19 mouse cellular contexts compared by ENCODE assay signal in the genomic region with DNA sequence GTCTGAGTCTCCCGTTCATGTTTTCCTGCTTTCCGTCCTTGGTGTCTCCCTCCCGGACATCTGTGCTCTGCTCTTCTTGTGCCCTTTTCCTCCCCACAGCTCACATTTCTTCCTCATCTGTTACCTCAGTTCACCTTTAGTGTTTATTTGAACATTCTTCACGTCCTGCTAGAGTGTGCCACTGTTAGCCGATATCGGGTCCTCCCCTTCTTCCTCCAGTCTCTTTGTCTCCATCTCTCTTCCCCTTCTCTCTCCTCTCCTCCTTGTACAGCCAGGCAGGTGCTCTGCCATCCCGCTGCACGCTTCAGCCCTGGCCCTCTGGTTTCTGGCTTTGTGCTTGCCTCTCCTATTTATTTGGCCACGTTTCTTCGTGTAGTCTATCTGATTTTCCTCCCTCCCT. TPM values are rescaled to one million over a fixed set of nuclear protein-coding genes. Genes with fewer than 3 reads are reported as not detected.
DNase-seq lines count a peak whose midpoint lies in the region; ATAC-seq and TF ChIP-seq lines count a peak whose summit lies in the region.
"Had no signal": no experiment of that assay in that cellular context is flagged by ENCODE, and none has a peak within 500 bp of the region (broad histone marks: within the 10 kb centered on the region; RNA-seq: fewer than 3 reads in every experiment).

No protein-coding gene starts in this region.

- peak overlapping the region; percentile 40 for H3K4me2 ChIP-seq in heart, embryonic 14.5 days (ENCODE audit: low read length)
- H3K4me2 ChIP-seq in kidney, embryonic 16.5 days (replicated peaks; ENCODE audit: low read depth, low read length), result peak overlapping the region; percentile 39
- H3K4me2 ChIP-seq: embryonic facial prominence, embryonic 13.5 days; limb, embryonic 12.5 days; midbrain, embryonic 13.5 days had no signal

- no peak overlapping the region for H3K4me3 ChIP-seq in heart, embryonic 14.5 days (ENCODE audit: control insufficient read depth in 1 of 2, insufficient read depth in 1 of 2, low read depth in 1 of 2, low read length in 2 of 2)
- H3K4me3 ChIP-seq in kidney, embryonic 16.5 days (ENCODE audit: low read length), result no peak overlapping the region
- H3K4me3 ChIP-seq in ES-E14 (ENCODE audit: insufficient read depth in 1 of 2, low read depth in 1 of 2, low read length in 2 of 2, poor library complexity in 1 of 2, severe bottlenecking in 1 of 2), result no peak overlapping the region
- H3K4me3 ChIP-seq: embryonic facial prominence, embryonic 13.5 days; forebrain, embryonic 10.5 days; left cerebral cortex, adult 2 months; limb, embryonic 12.5 days; midbrain, embryonic 13.5 days; myocyte had no signal

- intact Hi-C loops in heart, postnatal 10 days (cut with DNase I), result no loop called here
- intact Hi-C loops in left cerebral cortex, postnatal 4 days (cut with DNase I), result no loop called here

- H3K9ac ChIP-seq in heart, embryonic 14.5 days (ENCODE audit: low read length), result peak overlapping the region; percentile 51
- no peak overlapping the region; the same call in none of the 2 replicates for H3K9ac ChIP-seq in kidney, embryonic 16.5 days (replicated peaks; ENCODE audit: low read length)
- H3K9ac ChIP-seq in ES-E14 (ENCODE audit: insufficient read depth, low read depth, low read length, poor library complexity, severe bottlenecking), result peak overlapping the region; percentile 18; the same call in 1 of the 2 replicates
- H3K9ac ChIP-seq: embryonic facial prominence, embryonic 13.5 days; limb, embryonic 12.5 days; midbrain, embryonic 13.5 days had no signal

- in situ Hi-C loops in ES-E14 (cut with MboI; ENCODE audit: low sequenced_read_pairs in 2 of 2, unreplicated experiment in 2 of 2), result no loop called here

- H3K27me3 ChIP-seq in heart, embryonic 14.5 days (ENCODE audit: control insufficient read depth, insufficient read depth, low read length), result no peaks in the 10 kb centered on the region
- H3K27me3 ChIP-seq in kidney, embryonic 16.5 days (ENCODE audit: insufficient read depth, low read length), result no peaks in the 10 kb centered on the region
- H3K27me3 ChIP-seq: embryonic facial prominence, embryonic 13.5 days; limb, embryonic 12.5 days; midbrain, embryonic 13.5 days had no signal

- WGBS in heart, embryonic 14.5 days, result 18% methylated on average over 10 of the region's 10 CpGs
- WGBS in kidney, embryonic 16.5 days, result 15% methylated on average over 10 of the region's 10 CpGs

- H3K36me3 ChIP-seq in heart, embryonic 14.5 days (ENCODE audit: control insufficient read depth, insufficient read depth, low read length), result no peaks in the 10 kb centered on the region
- peaks cover 16% of the 10 kb centered on the region; the same call in 1 of the 2 replicates for H3K36me3 ChIP-seq in kidney, embryonic 16.5 days (ENCODE audit: insufficient read depth, low read length)
- no peaks in the 10 kb centered on the region; the same call in 1 of the 2 replicates for H3K36me3 ChIP-seq in ES-E14 (ENCODE audit: control insufficient read depth, insufficient read depth, low read length, poor library complexity, severe bottlenecking)
- H3K36me3 ChIP-seq: embryonic facial prominence, embryonic 13.5 days; forebrain, embryonic 10.5 days; limb, embryonic 12.5 days; midbrain, embryonic 13.5 days had no signal

- H3K9me3 ChIP-seq in heart, embryonic 14.5 days (ENCODE audit: control insufficient read depth, low read length), result peaks cover 8% of the 10 kb centered on the region
- peaks cover 9% of the 10 kb centered on the region for H3K9me3 ChIP-seq in kidney, embryonic 16.5 days (ENCODE audit: low read length)
- H3K9me3 ChIP-seq in ES-E14 (ENCODE audit: control insufficient read depth, insufficient read depth, low read depth, low read length), result no peaks in the 10 kb centered on the region
- H3K9me3 ChIP-seq: embryonic facial prominence, embryonic 13.5 days had no signal

- no peak for ATAC-seq in heart, embryonic 14.5 days (ENCODE audit: insufficient number of reproducible peaks, insufficient read depth, low FRiP score, low read depth)
- ATAC-seq in kidney, embryonic 16.5 days (ENCODE audit: low FRiP score, low TSS enrichment), result peak; percentile 44; the same call in 1 of the 2 replicates
- ATAC-seq in common myeloid progenitor, adult 5-6 weeks (replicated peaks; ENCODE audit: low read depth, poor library complexity, severe bottlenecking), result 0 out of 2 replicates have a peak, but pooled peaks have one; percentile 23
- ATAC-seq: midbrain, embryonic 13.5 days had no signal

- H3K27ac ChIP-seq in heart, embryonic 14.5 days (replicated peaks in 1 of 2; ENCODE audit: control insufficient read depth in 1 of 2, insufficient read depth in 1 of 2, low read depth in 2 of 2, low read length in 2 of 2), result peak overlapping the region; percentile 37 to 38
- peak overlapping the region; percentile 64 for H3K27ac ChIP-seq in kidney, embryonic 16.5 days (ENCODE audit: low read length)
- no peak overlapping the region for H3K27ac ChIP-seq in ES-E14 (ENCODE audit: insufficient read depth, low read depth, low read length, poor library complexity, severe bottlenecking)
- H3K27ac ChIP-seq: embryonic facial prominence, embryonic 13.5 days; forebrain, embryonic 10.5 days; left cerebral cortex, adult 2 months; limb, embryonic 12.5 days; midbrain, embryonic 13.5 days had no signal

- peaks cover 8 to 22% of the 10 kb centered on the region in 2 experiments for H3K4me1 ChIP-seq in heart, embryonic 14.5 days (ENCODE audit: control insufficient read depth in 2 of 2, insufficient read depth in 2 of 2, low read length in 2 of 2)
- peaks cover 20% of the 10 kb centered on the region for H3K4me1 ChIP-seq in kidney, embryonic 16.5 days (ENCODE audit: insufficient read depth, low read length)
- peaks cover 2 to 11% of the 10 kb centered on the region in 2 experiments; a peak in 3 of 4 replicates for H3K4me1 ChIP-seq in ES-E14 (ENCODE audit: control insufficient read depth in 2 of 2, insufficient read depth in 2 of 2, low read length in 2 of 2, poor library complexity in 1 of 2)
- H3K4me1 ChIP-seq: embryonic facial prominence, embryonic 13.5 days; forebrain, embryonic 10.5 days; midbrain, embryonic 13.5 days had no signal

- no peak for DNase-seq in heart, postnatal 10 days
- DNase-seq in kidney, postnatal 25 days, result no peak
- no peak for DNase-seq in ES-E14 (ENCODE audit: low read depth, low spot score)
- DNase-seq in left cerebral cortex, postnatal 4 days, result no peak
- DNase-seq in thymus, adult 18-20 months, result no peak
- DNase-seq: adrenal gland, adult 8-10 months; cerebellum, adult 18-20 months; lung, postnatal 10 days; retina, postnatal 1 day; thymus, postnatal 36 days had no signal

TF ChIP-seq in ES-E14, 5 proteins besides CTCF, POLR2A, EP300 and RAD21:
- TF ChIP-seq ZC3H11A (IDR thresholded peaks at IDR 0.05; ENCODE audit: borderline replicate concordance, low read depth, low read length), result no peak
- no peak for TF ChIP-seq HCFC1 (IDR thresholded peaks at IDR 0.05; ENCODE audit: borderline replicate concordance, insufficient read depth, low read length)
- no peak for TF ChIP-seq ZNF384 (IDR thresholded peaks at IDR 0.05; ENCODE audit: low read depth, low read length)
- no peak for TF ChIP-seq CHD2 (IDR thresholded peaks at IDR 0.05; ENCODE audit: low read depth, low read length)
- TF ChIP-seq MAFK (IDR thresholded peaks at IDR 0.05; ENCODE audit: insufficient read depth, low read depth, low read length), result no peak

RNA-seq across cellular contexts. Expression of a gene that starts 10.4 kb away (rescaled TPM):
- polyA plus RNA-seq in heart, embryonic 14.5 days (2014; fragmentation: Nextera tagmentation; extraction: Ambion mirVana), result 70.9 and 74.7 TPM in 2 replicates
- 10 to 100 TPM; 59.4 to 65.1 TPM for total RNA-seq in heart, postnatal 10 days (2021)
- 156 and 167 TPM in 2 replicates for polyA plus RNA-seq in kidney, embryonic 16.5 days (2015; fragmentation: Nextera tagmentation; extraction: Ambion mirVana)
- 74.9 and 132 TPM in 2 replicates for total RNA-seq in ES-E14 (2012; rRNA removed)
- total RNA-seq in common myeloid progenitor, adult 5-6 weeks (2017), result 1.1 and 5.4 TPM in 2 replicates
- total RNA-seq in left cerebral cortex, postnatal 4 days (2021), result 1 to 10 TPM; 4.9 to 6.2 TPM

RNA-seq across cellular contexts. Expression of a gene that starts 29.0 kb away (rescaled TPM):
- 1.5 and 2.1 TPM in 2 replicates for polyA plus RNA-seq in heart, embryonic 14.5 days (2014; fragmentation: Nextera tagmentation; extraction: Ambion mirVana)
- 1 to 10 TPM; 1.6 TPM for total RNA-seq in heart, postnatal 10 days (2021)
- 6.6 and 7.0 TPM in 2 replicates for polyA plus RNA-seq in kidney, embryonic 16.5 days (2015; fragmentation: Nextera tagmentation; extraction: Ambion mirVana)
- total RNA-seq in ES-E14 (2012; rRNA removed), result 6.2 and 11.2 TPM in 2 replicates
- total RNA-seq in common myeloid progenitor, adult 5-6 weeks (2017), result 0.18 and 1.2 TPM in 2 replicates
- total RNA-seq in left cerebral cortex, postnatal 4 days (2021), result 1 to 10 TPM; 2.9 to 5.8 TPM

RNA-seq across cellular contexts. Expression of a gene that starts 36.6 kb away (rescaled TPM):
- 46.7 and 58.5 TPM in 2 replicates for polyA plus RNA-seq in heart, embryonic 14.5 days (2014; fragmentation: Nextera tagmentation; extraction: Ambion mirVana)
- 10 to 100 TPM; 50.4 to 51.3 TPM for total RNA-seq in heart, postnatal 10 days (2021)
- polyA plus RNA-seq in kidney, embryonic 16.5 days (2015; fragmentation: Nextera tagmentation; extraction: Ambion mirVana), result 84.8 and 90.9 TPM in 2 replicates
- 151 and 164 TPM in 2 replicates for total RNA-seq in ES-E14 (2012; rRNA removed)
- total RNA-seq in common myeloid progenitor, adult 5-6 weeks (2017), result 47.1 and 48.6 TPM in 2 replicates
- total RNA-seq in left cerebral cortex, postnatal 4 days (2021), result 100 to 1,000 TPM; 130 to 141 TPM

RNA-seq across cellular contexts. Expression of a gene that starts 55.6 kb away (rescaled TPM):
- 12.9 and 14.4 TPM in 2 replicates for polyA plus RNA-seq in heart, embryonic 14.5 days (2014; fragmentation: Nextera tagmentation; extraction: Ambion mirVana)
- 1 to 10 TPM; 4.4 to 4.5 TPM for total RNA-seq in heart, postnatal 10 days (2021)
- polyA plus RNA-seq in kidney, embryonic 16.5 days (2015; fragmentation: Nextera tagmentation; extraction: Ambion mirVana), result 13.0 and 13.4 TPM in 2 replicates
- 3.2 and 4.0 TPM in 2 replicates for total RNA-seq in ES-E14 (2012; rRNA removed)
- 4.8 and 13.0 TPM in 2 replicates for total RNA-seq in common myeloid progenitor, adult 5-6 weeks (2017)
- 10 to 100 TPM; 10.5 to 10.9 TPM for total RNA-seq in left cerebral cortex, postnatal 4 days (2021)

RNA-seq across cellular contexts. Expression of a gene that starts 58.9 kb away (rescaled TPM):
- 0.54 and 0.62 TPM in 2 replicates for polyA plus RNA-seq in heart, embryonic 14.5 days (2014; fragmentation: Nextera tagmentation; extraction: Ambion mirVana)
- 1 to 10 TPM; 2.1 to 2.5 TPM for total RNA-seq in heart, postnatal 10 days (2021)
- 1.1 and 1.6 TPM in 2 replicates for polyA plus RNA-seq in kidney, embryonic 16.5 days (2015; fragmentation: Nextera tagmentation; extraction: Ambion mirVana)
- 8.0 and 9.0 TPM in 2 replicates for total RNA-seq in ES-E14 (2012; rRNA removed)
- 63.0 and 77.8 TPM in 2 replicates for total RNA-seq in common myeloid progenitor, adult 5-6 weeks (2017)
- 1 to 10 TPM in 1 of 2 experiments, under 1 TPM in 1; 0.98 to 1.6 TPM for total RNA-seq in left cerebral cortex, postnatal 4 days (2021)
